Mouse (Mus musculus): ENCODE results near the gene Pramel3. TPM values are rescaled to one million over a fixed set of nuclear protein-coding genes. Genes with fewer than 3 reads are reported as not detected.

Pramel3 gene
- not detected in 4 replicates for total RNA-seq (2023)

GRCm38 (mm10) chrX:135302007-135302406 is at the start of gene Pramel3:
TSS of gene Pramel3 (plus strand) at chrX:135302307.

Other genes with a start within 250 kb of the Pramel3 start
- not detected in 4 replicates for gene Gm15023, start 124.7 kb upstream of the Pramel3 start, total RNA-seq (2023)
- gene Tceal6, start 91.6 kb upstream of the Pramel3 start, total RNA-seq (2023) = not detected in 4 replicates
- not detected in 4 replicates for gene Gm5128, start 71.0 kb downstream of the Pramel3 start, total RNA-seq (2023)
- not detected in 4 replicates for gene Gm7903, start 131.5 kb downstream of the Pramel3 start, total RNA-seq (2023)
- not detected in 4 replicates for gene AV320801, start 192.3 kb downstream of the Pramel3 start, total RNA-seq (2023)